Mouse (Mus musculus) liver, postnatal 0 days (tissue): ENCODE results near the gene Ldah.

Source experiments
- CTCF ChIP-seq: sonication (generic); IDR thresholded peaks from 2 replicates; pipeline ENCODE4 v1.5.1; 2016; ENCODE audit warnings: antibody characterized with exemption, low read depth
- EP300 ChIP-seq: IDR thresholded peaks from 2 replicates; pipeline ENCODE4 v1.6.1; 2016; ENCODE audit warnings: antibody characterized with exemption, low read depth, mild to moderate bottlenecking

- TF ChIP-seq CTCF (no peak), EP300 (no peak)
These were observed 67.5 kb downstream of the Ldah start for GRCm38 (mm10) chr12:8275424-8275823.
